Mouse (Mus musculus): ENCODE measurements around the gene Ncoa5. TPM values are rescaled to one million over a fixed set of nuclear protein-coding genes. Genes with fewer than 3 reads are reported as not detected.

Ncoa5 gene
- total RNA-seq, 2 experiments from 2014 or later, result 55.5 to 57.5 TPM

DNA sequence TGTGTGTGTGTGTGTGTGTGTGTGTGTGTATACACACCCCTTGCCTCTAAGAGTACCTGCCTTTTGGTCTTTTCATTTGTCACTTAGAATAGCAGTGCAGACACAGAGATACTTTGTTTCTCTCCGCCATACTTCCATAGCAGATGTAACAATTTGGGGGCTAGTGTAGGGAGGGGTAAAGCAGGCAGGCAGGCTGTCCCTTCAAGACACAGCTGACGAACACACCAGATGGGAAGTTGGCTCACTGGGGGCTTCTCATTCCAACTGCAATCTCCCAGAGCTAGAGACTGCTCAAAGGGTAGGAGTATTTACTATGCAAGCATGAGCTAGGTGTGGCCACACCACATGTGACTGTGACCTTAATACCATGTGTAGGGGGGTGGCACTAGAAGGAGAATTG is 34.1 kb upstream of the Ncoa5 start:
- no peak for TF ChIP-seq CTCF (IDR thresholded peaks at IDR 0.05)
- DNase-seq (ENCODE audit: extremely low spot score in 1 of 2, low spot score in 2 of 2), result no peak
- intact Hi-C loops (cut with DNase I), result no loop called here
- Histone ChIP-seq H3K27ac (no peak overlapping the region), H3K4me3 (no peak overlapping the region)

DNA sequence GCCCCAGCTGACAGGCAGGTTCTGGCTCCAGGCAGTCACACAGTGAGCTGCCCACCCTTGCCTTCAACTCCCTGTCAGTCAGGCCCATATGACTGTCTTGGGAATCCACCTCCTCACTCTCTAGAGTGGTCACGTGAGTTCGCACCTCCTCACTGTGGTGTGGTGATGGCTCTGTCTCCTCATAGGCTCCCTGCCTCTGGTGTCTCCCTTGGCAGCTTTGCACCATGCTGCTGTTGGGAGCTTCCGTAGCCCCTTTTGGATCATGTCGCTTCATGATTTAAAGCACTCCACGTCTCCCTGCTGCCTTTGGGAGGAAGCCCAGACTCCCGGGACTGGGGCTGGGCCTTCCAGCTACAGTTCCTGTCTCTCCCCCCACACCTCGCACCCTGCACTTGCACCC is 29.8 kb upstream of the Ncoa5 start:
- H3K4me3 ChIP-seq, result no peak overlapping the region
- no peak overlapping the region for H3K27ac ChIP-seq
- DNase-seq (ENCODE audit: extremely low spot score in 1 of 2, low spot score in 2 of 2), result peak; percentile 47 to 49
- intact Hi-C loops (cut with DNase I), result no loop called here
- no peak for TF ChIP-seq CTCF (IDR thresholded peaks at IDR 0.05)

DNA sequence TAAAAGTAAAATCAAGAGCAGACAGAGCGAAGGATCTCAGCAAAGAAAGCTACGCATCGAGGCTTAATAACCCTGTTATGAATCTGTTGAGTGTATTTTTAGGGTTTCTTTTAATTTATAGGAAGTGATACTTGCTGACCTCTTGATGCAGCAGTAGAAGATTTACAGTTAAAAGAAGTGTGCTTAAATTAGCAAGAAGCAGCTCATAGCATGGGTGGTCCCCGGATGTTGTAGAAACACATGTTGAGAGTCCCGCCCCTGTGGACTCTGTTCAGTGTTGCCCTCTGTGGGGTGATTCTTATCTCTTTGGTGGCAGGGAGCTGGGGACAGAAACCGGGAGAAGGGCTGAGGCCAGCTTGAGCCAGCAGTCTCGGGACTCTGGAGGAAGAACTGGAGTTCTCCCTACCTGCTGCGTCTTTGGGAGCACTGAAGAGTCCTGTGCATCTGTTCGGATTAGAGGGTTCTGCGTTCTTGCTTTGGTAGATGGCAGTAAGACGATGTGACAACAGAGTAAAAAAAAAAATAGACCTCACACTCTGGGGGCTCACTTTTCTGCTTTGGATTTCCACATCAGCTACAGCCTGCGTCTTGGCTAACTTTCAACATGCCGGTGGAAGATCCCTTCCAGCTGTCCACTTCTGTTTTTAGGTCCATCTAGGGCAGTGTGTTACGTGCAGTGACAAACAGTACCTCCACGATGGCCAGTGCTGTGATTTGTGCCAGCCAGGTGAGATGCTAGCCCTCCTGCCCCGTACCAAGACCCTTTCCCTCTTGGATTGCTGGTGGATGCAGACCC is 27.2 kb upstream of the Ncoa5 start:
- intact Hi-C loops (cut with DNase I), result no loop called here
- no peak for TF ChIP-seq CTCF (IDR thresholded peaks at IDR 0.05)
- DNase-seq (ENCODE audit: extremely low spot score in 1 of 2, low spot score in 2 of 2), result no peak
- Histone ChIP-seq H3K4me3 (no peak overlapping the region), H3K27ac (no peak overlapping the region)

DNA sequence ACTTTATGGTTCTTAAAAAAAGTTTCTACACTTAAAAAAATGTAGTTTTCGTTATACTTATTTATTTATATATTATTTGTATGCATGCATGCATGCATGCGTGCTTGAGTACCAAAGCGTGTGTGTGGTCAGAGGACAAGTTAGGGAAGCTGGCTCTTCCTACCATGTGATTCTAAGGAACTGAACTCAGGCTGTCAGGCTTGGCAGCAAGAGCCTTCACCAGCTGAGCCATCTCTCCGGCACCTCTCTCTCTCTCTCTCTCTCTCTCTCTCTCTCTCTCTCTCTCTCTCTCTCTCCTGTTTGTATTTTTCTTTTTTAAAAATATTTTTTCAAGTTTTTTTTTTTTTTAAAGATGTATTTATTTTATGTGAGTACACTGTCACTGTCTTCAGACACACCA is 25.3 kb upstream of the Ncoa5 start:
- TF ChIP-seq CTCF (IDR thresholded peaks at IDR 0.05), result no peak
- H3K27ac ChIP-seq, result no peak overlapping the region
- no peak for DNase-seq (ENCODE audit: extremely low spot score in 1 of 2, low spot score in 2 of 2)
- no peak overlapping the region for H3K4me3 ChIP-seq
- intact Hi-C loops (cut with DNase I), result no loop called here

DNA sequence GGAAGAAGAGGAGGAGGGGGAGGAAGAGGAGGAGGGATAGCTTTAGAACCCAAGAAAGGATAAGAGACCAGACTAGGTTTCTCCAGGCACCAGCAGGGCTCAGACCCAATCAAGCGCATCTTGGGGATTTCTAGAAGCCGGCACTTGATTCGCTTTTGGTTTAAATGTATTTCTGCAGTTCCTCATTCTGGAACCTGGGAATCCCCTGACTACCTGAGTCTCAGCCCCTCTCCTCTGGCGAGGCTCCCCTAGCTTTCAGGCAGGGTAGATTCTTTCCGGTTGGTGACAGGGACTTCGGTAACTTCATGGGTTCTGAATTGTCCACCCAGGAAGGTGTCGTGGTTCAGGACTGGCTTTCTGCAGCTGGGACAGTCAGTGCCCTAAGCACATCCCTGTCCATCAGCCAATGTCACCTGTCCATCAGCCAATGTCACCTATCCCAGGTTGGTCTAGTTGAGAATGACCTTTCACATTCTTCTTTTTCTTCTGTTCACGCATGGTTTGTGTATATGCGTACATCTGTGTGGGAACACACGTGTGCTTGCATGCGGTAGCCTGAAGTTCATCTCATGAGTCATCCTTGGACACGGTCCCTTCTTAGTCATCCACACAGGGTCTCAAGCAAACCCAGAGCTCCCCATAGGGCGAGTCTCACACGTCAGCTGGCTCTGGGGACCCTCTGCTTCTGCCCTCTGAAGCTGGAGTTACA is 21.9 kb upstream of the Ncoa5 start:
- DNase-seq (ENCODE audit: extremely low spot score in 1 of 2, low spot score in 2 of 2), result no peak
- no peak for TF ChIP-seq CTCF (IDR thresholded peaks at IDR 0.05)
- intact Hi-C loops (cut with DNase I), result no loop called here
- Histone ChIP-seq H3K27ac (no peak overlapping the region), H3K4me3 (no peak overlapping the region)

DNA sequence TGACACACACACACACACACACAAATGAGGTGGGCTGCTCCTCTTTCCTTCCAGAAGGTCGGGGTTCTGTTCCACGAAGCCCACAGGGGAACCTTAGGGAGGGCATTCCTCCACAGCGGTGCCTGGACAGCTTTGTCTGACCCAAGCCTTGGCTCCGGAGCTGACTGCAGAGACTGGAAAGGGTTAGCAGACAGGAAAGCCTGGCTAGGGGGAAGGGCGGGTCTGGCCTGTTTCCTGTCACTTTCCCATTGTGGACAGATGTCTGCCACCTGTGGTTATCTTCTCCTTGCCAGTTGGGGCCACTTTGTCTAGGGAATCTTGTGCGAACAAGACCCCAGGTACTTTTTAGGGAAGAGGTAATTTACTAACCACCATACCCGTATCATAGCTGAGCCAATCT is 21.2 kb upstream of the Ncoa5 start:
- Histone ChIP-seq H3K27ac (no peak overlapping the region), H3K4me3 (peak overlapping the region; percentile 19; the same call in 1 of the 2 replicates)
- DNase-seq (ENCODE audit: extremely low spot score in 1 of 2, low spot score in 2 of 2), result no peak
- intact Hi-C loops (cut with DNase I), result no loop called here
- TF ChIP-seq CTCF (IDR thresholded peaks at IDR 0.05), result no peak

DNA sequence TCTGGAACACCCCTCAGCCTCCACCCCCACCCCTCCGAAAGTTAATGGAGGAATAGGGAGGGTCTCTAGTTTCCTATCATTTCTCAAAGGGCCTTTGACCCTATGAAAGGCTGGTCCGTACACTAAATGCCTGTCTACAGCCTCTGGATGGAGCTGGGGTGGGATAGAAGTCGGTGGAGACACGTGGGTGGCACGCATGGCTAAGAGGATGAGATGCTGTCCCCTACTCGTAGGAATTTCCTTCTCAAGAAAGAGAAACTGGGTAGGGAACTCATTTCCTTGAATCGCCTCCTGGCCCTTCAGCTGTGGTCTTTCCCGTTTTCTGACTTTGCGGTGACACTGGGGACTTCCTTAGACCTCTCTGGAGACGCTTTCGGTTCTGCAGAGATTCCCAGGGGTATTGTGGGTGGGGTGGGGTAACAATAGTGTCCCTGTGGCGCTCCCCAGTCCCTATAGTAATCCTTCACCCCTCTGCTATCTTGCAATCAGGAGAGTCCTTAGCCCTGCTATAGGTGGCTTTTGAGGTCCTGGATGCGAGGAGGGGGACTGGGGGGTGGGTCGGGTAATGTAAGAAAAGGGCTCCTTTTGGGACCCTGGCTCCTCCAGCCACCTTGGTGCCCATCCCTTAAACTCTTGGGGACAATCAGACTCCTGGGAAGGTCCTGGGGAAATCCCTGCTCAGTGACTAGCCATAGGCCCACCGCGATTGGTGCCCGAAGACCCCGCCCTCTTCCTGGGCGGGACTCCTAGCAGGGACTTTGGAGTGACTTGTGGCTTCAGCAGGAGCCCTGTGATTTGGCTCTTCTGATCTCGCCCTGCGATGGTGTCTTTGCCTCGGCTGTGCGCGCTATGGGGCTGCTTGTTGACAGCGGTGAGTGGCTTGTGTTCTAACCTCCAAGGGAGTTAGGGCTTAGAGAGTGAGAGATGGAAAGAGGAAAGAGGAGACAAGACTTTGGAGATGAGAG is 20.5 kb upstream of the Ncoa5 start, which contains the start of gene Cd40:
Gene Cd40 (plus strand): TSS at position 740 of the 965 bp plus-strand sequence.
- DNase-seq (ENCODE audit: extremely low spot score in 1 of 2, low spot score in 2 of 2), result no peak
- no peak within 1 kb of the TSS for H3K27ac ChIP-seq
- no peak for TF ChIP-seq CTCF (IDR thresholded peaks at IDR 0.05)
- H3K4me3 ChIP-seq, result peak within 1 kb of the TSS; percentile 19; the same call in 1 of the 2 replicates
- intact Hi-C loops (cut with DNase I), result no loop called here

DNA sequence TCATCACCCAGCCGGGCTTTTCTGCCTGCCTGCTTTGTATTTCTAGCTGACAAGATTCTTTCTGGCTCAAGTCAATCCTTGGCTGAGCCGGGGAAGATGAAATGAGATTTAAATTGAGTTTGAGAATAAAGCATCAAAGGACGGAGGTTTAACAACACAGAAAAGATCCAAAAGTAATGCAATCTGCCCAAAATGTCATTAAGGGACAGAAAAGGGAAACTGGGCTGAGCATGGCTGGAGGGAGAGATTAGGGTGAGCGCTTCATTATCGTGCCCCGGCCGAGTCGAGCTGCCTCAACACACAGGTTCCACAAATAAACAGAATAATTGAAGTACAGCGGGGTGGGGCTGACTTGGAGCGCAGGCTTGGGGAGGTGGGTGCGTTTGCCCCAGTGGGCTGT is 16.9 kb upstream of the Ncoa5 start:
- Histone ChIP-seq H3K4me3 (no peak overlapping the region), H3K27ac (no peak overlapping the region)
- intact Hi-C loops (cut with DNase I), result no loop called here
- no peak for DNase-seq (ENCODE audit: extremely low spot score in 1 of 2, low spot score in 2 of 2)
- TF ChIP-seq CTCF (IDR thresholded peaks at IDR 0.05), result no peak

DNA sequence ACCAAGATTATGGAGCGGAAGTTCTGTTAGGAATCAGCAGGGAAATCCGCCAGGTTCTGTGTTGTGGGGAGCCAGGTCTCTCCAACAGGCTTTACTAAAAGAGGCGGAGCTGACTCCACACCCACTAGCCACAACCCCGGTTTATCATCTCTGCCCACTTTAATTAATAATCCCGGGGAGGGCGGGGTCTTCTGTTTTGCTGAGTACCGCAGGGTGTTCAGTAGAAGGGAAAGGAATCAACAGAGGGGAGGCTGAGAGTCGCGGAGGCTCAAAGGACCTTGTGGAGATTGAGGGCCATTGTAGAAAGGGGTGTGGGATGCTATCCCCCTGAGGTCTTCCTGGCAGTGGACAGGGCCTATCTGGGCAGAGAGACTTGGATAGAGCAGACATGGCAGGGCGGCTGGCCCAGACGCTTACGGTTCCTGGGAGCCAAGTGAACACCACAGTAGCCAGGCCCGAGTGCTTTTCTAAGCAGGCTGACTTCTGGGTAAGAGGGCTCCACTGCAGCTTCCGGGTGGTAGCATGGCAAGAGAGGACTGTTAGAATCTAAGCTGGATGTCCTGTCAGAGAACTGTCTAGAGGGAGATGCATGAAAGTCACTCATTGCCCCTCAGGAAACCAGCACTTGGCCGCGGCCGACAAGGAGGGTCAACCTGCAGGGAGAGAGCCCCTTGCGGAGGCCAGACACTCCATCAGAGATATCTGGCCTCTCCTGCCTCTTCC is 16.3 kb upstream of the Ncoa5 start:
- Histone ChIP-seq H3K27ac (no peak overlapping the region), H3K4me3 (no peak overlapping the region)
- no peak for TF ChIP-seq CTCF (IDR thresholded peaks at IDR 0.05)
- intact Hi-C loops (cut with DNase I), result no loop called here
- no peak for DNase-seq (ENCODE audit: extremely low spot score in 1 of 2, low spot score in 2 of 2)

DNA sequence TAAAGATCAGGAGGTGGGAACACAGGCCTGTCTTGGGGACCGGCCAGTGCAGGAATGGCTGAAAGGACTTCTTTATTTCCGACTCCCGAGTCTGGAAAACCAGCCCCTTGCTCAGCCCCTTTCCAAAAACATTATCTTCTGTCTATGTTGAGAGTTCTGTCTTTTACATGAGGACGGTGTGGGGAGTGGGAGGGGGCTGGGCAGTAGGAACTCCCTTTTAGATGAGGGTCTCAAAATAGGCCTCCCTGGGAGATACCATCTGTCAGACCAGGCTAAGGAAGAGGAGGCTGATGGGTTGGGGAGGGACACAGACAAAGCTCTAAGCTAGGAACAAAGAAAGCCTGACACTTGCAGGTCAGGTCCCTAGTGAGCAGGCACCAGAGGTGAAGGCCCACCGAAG is 14.4 kb upstream of the Ncoa5 start:
- no peak for TF ChIP-seq CTCF (IDR thresholded peaks at IDR 0.05)
- H3K27ac ChIP-seq, result no peak overlapping the region
- intact Hi-C loops (cut with DNase I), result no loop called here
- no peak overlapping the region for H3K4me3 ChIP-seq
- no peak for DNase-seq (ENCODE audit: extremely low spot score in 1 of 2, low spot score in 2 of 2)

DNA sequence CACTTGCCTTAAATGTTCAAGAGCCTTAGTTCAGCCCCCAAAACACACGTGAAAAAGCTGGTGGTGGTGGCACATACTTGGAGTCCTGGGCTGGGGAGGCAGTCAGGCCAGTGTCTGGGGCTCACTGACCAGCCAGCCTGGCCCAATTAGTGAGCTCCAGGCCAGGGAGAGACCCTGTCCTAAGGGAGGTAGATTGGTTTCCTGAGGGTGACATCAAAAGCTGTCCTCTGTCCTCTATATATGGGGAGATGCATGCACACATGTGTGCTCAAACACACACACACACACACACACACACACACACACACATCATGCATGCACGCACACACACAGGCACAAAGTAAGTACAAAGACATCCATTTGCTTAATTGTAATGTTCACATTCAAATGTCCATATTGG is 9.1 kb upstream of the Ncoa5 start:
- intact Hi-C loops (cut with DNase I), result no loop called here
- H3K4me3 ChIP-seq, result no peak overlapping the region
- H3K27ac ChIP-seq, result no peak overlapping the region
- no peak for DNase-seq (ENCODE audit: extremely low spot score in 1 of 2, low spot score in 2 of 2)
- no peak for TF ChIP-seq CTCF (IDR thresholded peaks at IDR 0.05)

Data from left cerebral cortex, adult 2 months (tissue).